Mouse (Mus musculus): ENCODE measurements at regions not wholly inside any gene's neighbourhood (a gene's known extent, or its start where the extent isn't known, plus 50 kb on each side); places are given as distances from the start of the nearest gene placed in this dataset.

DNA sequence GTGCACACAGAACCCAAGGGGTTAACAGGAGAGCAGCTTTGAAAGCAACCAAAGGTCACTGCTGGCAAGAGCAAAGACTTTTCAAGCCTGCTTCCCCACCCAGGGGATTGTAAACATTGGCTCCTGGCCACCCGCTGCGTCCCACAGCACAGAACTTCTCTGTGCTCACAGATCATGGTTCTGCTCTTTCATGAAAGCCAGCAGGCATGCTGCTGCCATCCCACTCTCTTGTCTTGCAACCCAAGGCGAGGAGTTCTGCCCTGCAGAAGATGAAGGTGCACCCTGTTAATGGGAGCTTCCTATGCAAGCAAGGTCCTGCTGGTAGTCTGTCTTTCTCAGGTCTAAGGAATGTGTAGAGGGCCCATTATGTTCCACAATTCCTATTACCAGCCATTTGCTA, 95.8 kb downstream of the AU018091 start:
- peak; percentile 2 for DNase-seq (ENCODE audit: low read depth, low spot score)

Data from forelimb bud, embryonic 11.5 days (tissue).